ENCODE assay signal across 9 mouse cellular contexts in the genomic region with DNA sequence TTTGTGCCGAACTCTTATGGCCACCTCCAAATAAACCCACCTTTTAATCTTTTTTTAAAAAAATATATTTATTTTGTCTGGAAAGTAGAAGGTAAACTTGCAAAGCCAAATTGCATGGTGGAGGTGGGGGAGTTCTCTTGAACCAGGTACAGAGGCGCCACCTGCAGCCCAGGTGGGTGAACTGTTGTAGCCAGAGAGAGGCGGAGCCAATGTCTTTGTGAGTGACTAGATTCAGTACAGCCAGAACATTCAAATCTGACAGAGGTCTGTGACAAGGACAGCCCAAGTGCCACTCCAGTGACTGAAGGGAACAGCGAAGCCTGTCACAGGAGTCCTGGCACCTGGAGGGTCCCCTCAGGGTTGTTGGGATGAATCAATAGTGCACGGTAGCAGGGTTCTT.
DNase-seq lines count a peak whose midpoint lies in the region; ATAC-seq lines count a peak whose summit lies in the region.
"Had no signal": no experiment of that assay in that cellular context is flagged by ENCODE, and none has a peak within 500 bp of the region (broad histone marks: within the 10 kb centered on the region; RNA-seq: fewer than 3 reads in every experiment).

No protein-coding gene starts in this region.

- H3K9ac ChIP-seq in forebrain, embryonic 15.5 days (replicated peaks) = no peak overlapping the region
- H3K9ac ChIP-seq: neural tube, embryonic 12.5 days had no signal

- no peak overlapping the region for H3K27ac ChIP-seq in forebrain, embryonic 15.5 days (replicated peaks)
- H3K27ac ChIP-seq in limb, embryonic 10.5 days = no peak overlapping the region
- H3K27ac ChIP-seq: neural tube, embryonic 12.5 days had no signal

- no peak overlapping the region for H3K4me2 ChIP-seq in forebrain, embryonic 15.5 days (replicated peaks)
- H3K4me2 ChIP-seq: neural tube, embryonic 12.5 days had no signal

- no peaks in the 10 kb centered on the region for H3K27me3 ChIP-seq in forebrain, embryonic 15.5 days
- no peaks in the 10 kb centered on the region for H3K27me3 ChIP-seq in limb, embryonic 10.5 days (ENCODE audit: low read depth, poor library complexity, severe bottlenecking)
- H3K27me3 ChIP-seq: neural tube, embryonic 12.5 days had no signal

- 62% methylated on average over 5 of the region's 5 CpGs for WGBS in forebrain, embryonic 15.5 days
- WGBS in limb, embryonic 10.5 days = 61% methylated on average over 5 of the region's 5 CpGs

- H3K9me3 ChIP-seq in forebrain, embryonic 15.5 days = no peaks in the 10 kb centered on the region
- H3K9me3 ChIP-seq in limb, embryonic 10.5 days (replicated peaks) = no peaks in the 10 kb centered on the region
- H3K9me3 ChIP-seq: neural tube, embryonic 12.5 days had no signal

- peak; percentile 69; the same call in 1 of the 2 replicates for ATAC-seq in frontal cortex, adult (ENCODE audit: low TSS enrichment)
- 0 out of 2 replicates have a peak, but pooled peaks have one; percentile 35 for ATAC-seq in forebrain, embryonic 15.5 days (replicated peaks)

- H3K4me1 ChIP-seq in forebrain, embryonic 15.5 days = no peaks in the 10 kb centered on the region
- no peaks in the 10 kb centered on the region for H3K4me1 ChIP-seq in limb, embryonic 10.5 days
- H3K4me1 ChIP-seq: neural tube, embryonic 12.5 days had no signal

- DNase-seq in frontal cortex, postnatal 14 days (ENCODE audit: low spot score in 2 of 2) = no peak
- peak; percentile 4 for DNase-seq in 416B (ENCODE audit: low read depth)
- DNase-seq in adrenal gland, postnatal 14 days = peak; percentile 38
- peak; percentile 34 for DNase-seq in limb, embryonic 10.5 days (ENCODE audit: low spot score)
- peak; percentile 7 to 53 for DNase-seq in spleen, postnatal 10 days (ENCODE audit: low spot score in 2 of 2)
- DNase-seq in neural tube, embryonic 10.5 days (ENCODE audit: extremely low spot score, low spot score) = no peak

- no peaks in the 10 kb centered on the region for H3K36me3 ChIP-seq in forebrain, embryonic 15.5 days
- no peaks in the 10 kb centered on the region for H3K36me3 ChIP-seq in limb, embryonic 10.5 days
- H3K36me3 ChIP-seq: neural tube, embryonic 12.5 days had no signal

- H3K4me3 ChIP-seq in forebrain, embryonic 15.5 days = no peak overlapping the region
- no peak overlapping the region for H3K4me3 ChIP-seq in limb, embryonic 10.5 days
- H3K4me3 ChIP-seq: neural tube, embryonic 12.5 days had no signal

Comparison
In these comparisons a context has a peak if more than half of its experiments do, and no peak if none do; other contexts are left out.
1. DNase-seq: peak in 416B (single experiment), adrenal gland, postnatal 14 days (single experiment), limb, embryonic 10.5 days (single experiment) and spleen, postnatal 10 days (2 of 2); none in frontal cortex, postnatal 14 days (0 of 2) and neural tube, embryonic 10.5 days (single experiment).